Mouse (Mus musculus): ENCODE data around the gene Neurog3. TPM values are rescaled to one million over a fixed set of nuclear protein-coding genes. Genes with fewer than 3 reads are reported as not detected.

Gene Neurog3
- polyA plus RNA-seq, 1 experiment from 2014 or later: 0.35 TPM

GRCm38 (mm10) chr10:62145957-62146356 lies 13.1 kb downstream of the Neurog3 start:
- H3K27me3 ChIP-seq (replicated peaks): peaks cover 56% of the 10 kb centered on the region
- ATAC-seq (ENCODE audit: low FRiP score): peak; percentile 55; the same call in 1 of the 2 replicates
- no peaks in the 10 kb centered on the region for H3K4me1 ChIP-seq
- no peaks in the 10 kb centered on the region for H3K9me3 ChIP-seq (replicated peaks)
- no peak overlapping the region for H3K4me2 ChIP-seq
- no peak overlapping the region for H3K27ac ChIP-seq (replicated peaks)
- no peak overlapping the region for H3K4me3 ChIP-seq (replicated peaks)
- H3K9ac ChIP-seq (replicated peaks): no peak overlapping the region
- 17% methylated on average over 5 of the region's 5 CpGs for WGBS
- no peaks in the 10 kb centered on the region for H3K36me3 ChIP-seq

- H3K4me3 ChIP-seq (replicated peaks): no peak overlapping the region
- H3K9ac ChIP-seq (replicated peaks): no peak overlapping the region
- ATAC-seq (ENCODE audit: low FRiP score): no peak
- H3K4me2 ChIP-seq: no peak overlapping the region
- WGBS: 46% methylated on average over 12 of the region's 12 CpGs
- no peaks in the 10 kb centered on the region for H3K4me1 ChIP-seq
- H3K27ac ChIP-seq (replicated peaks): no peak overlapping the region
- no peaks in the 10 kb centered on the region for H3K36me3 ChIP-seq
- peaks cover 60% of the 10 kb centered on the region for H3K27me3 ChIP-seq (replicated peaks)
- no peaks in the 10 kb centered on the region for H3K9me3 ChIP-seq (replicated peaks)
Observed at GRCm38 (mm10) chr10:62147466-62148248, 14.8 kb downstream of the Neurog3 start.

- no peak overlapping the region for H3K27ac ChIP-seq (replicated peaks)
Observed at GRCm38 (mm10) chr10:62149929-62150328, 17.0 kb downstream of the Neurog3 start.

GRCm38 (mm10) chr10:62162410-62162809 lies 29.5 kb downstream of the Neurog3 start:
- no peak overlapping the region for H3K4me2 ChIP-seq
- peaks cover 17% of the 10 kb centered on the region; the same call in 1 of the 2 replicates for H3K27me3 ChIP-seq (replicated peaks)
- WGBS: 50% methylated on average over 10 of the region's 10 CpGs
- no peak for ATAC-seq (ENCODE audit: low FRiP score)
- no peak overlapping the region for H3K4me3 ChIP-seq (replicated peaks)
- H3K27ac ChIP-seq (replicated peaks): no peak overlapping the region
- no peaks in the 10 kb centered on the region for H3K4me1 ChIP-seq
- H3K9me3 ChIP-seq (replicated peaks): no peaks in the 10 kb centered on the region; the same call in 1 of the 2 replicates
- H3K36me3 ChIP-seq: no peaks in the 10 kb centered on the region
- H3K9ac ChIP-seq (replicated peaks): no peak overlapping the region

More at GRCm38 (mm10) chr10:62149929-62150328, 17.0 kb downstream of the Neurog3 start:
- 10% methylated on average over 7 of the region's 7 CpGs for WGBS
- no peak overlapping the region for H3K4me2 ChIP-seq
- H3K4me3 ChIP-seq (replicated peaks): no peak overlapping the region
- peaks cover 54% of the 10 kb centered on the region for H3K27me3 ChIP-seq (replicated peaks)
- no peaks in the 10 kb centered on the region for H3K36me3 ChIP-seq
- no peak for ATAC-seq (ENCODE audit: low FRiP score)
- H3K9me3 ChIP-seq (replicated peaks): no peaks in the 10 kb centered on the region
- no peak overlapping the region for H3K9ac ChIP-seq (replicated peaks)
- no peaks in the 10 kb centered on the region for H3K4me1 ChIP-seq

GRCm38 (mm10) chr10:62172841-62173553 lies 40.1 kb downstream of the Neurog3 start:
- 7% methylated on average over 9 of the region's 9 CpGs for WGBS
- Histone ChIP-seq H3K4me2 (no peak overlapping the region; the same call in 1 of the 2 replicates), H3K27me3 (replicated peaks) (peaks cover 52% of the 10 kb centered on the region), H3K36me3 (no peaks in the 10 kb centered on the region), H3K4me1 (peaks cover 16% of the 10 kb centered on the region), H3K9me3 (replicated peaks) (no peaks in the 10 kb centered on the region), H3K9ac (replicated peaks) (no peak overlapping the region), H3K4me3 (replicated peaks) (no peak overlapping the region), H3K27ac (replicated peaks) (no peak overlapping the region)
- no peak for ATAC-seq (ENCODE audit: low FRiP score)

- H3K27me3 ChIP-seq (replicated peaks): peaks cover 52% of the 10 kb centered on the region
- peaks cover 16% of the 10 kb centered on the region for H3K4me1 ChIP-seq
- H3K27ac ChIP-seq (replicated peaks): no peak overlapping the region
- WGBS: 19% methylated on average over 9 of the region's 9 CpGs
- no peak overlapping the region for H3K4me3 ChIP-seq (replicated peaks)
- no peak for ATAC-seq (ENCODE audit: low FRiP score)
- no peak overlapping the region for H3K9ac ChIP-seq (replicated peaks)
- no peaks in the 10 kb centered on the region for H3K9me3 ChIP-seq (replicated peaks)
- no peaks in the 10 kb centered on the region for H3K36me3 ChIP-seq
- no peak overlapping the region for H3K4me2 ChIP-seq
Observed at GRCm38 (mm10) chr10:62173941-62174448, 41.1 kb downstream of the Neurog3 start.

GRCm38 (mm10) chr10:62174533-62175313 lies 41.8 kb downstream of the Neurog3 start:
- Histone ChIP-seq H3K4me1 (peaks cover 16% of the 10 kb centered on the region), H3K4me3 (replicated peaks) (no peak overlapping the region), H3K9me3 (replicated peaks) (no peaks in the 10 kb centered on the region), H3K9ac (replicated peaks) (no peak overlapping the region), H3K4me2 (no peak overlapping the region), H3K27me3 (replicated peaks) (peaks cover 51% of the 10 kb centered on the region), H3K36me3 (no peaks in the 10 kb centered on the region), H3K27ac (replicated peaks) (no peak overlapping the region)
- no peak for ATAC-seq (ENCODE audit: low FRiP score)
- WGBS: 27% methylated on average over 15 of the region's 15 CpGs

- H3K27ac ChIP-seq (replicated peaks): no peak overlapping the region
- WGBS: 95% methylated on average over 3 of the region's 3 CpGs
- no peaks in the 10 kb centered on the region for H3K4me1 ChIP-seq
- peaks cover 62% of the 10 kb centered on the region for H3K27me3 ChIP-seq (replicated peaks)
- no peak overlapping the region for H3K9ac ChIP-seq (replicated peaks)
- H3K4me3 ChIP-seq (replicated peaks): no peak overlapping the region
- no peaks in the 10 kb centered on the region for H3K36me3 ChIP-seq
- H3K9me3 ChIP-seq (replicated peaks): no peaks in the 10 kb centered on the region
- ATAC-seq (ENCODE audit: low FRiP score): no peak
- no peak overlapping the region for H3K4me2 ChIP-seq
Observed at GRCm38 (mm10) chr10:62179944-62180343, 47.1 kb downstream of the Neurog3 start.

- 54% methylated on average over 3 of the region's 3 CpGs for WGBS
- H3K27ac ChIP-seq (replicated peaks): no peak overlapping the region
- no peak overlapping the region for H3K9ac ChIP-seq (replicated peaks)
- no peaks in the 10 kb centered on the region for H3K4me1 ChIP-seq
- H3K36me3 ChIP-seq: no peaks in the 10 kb centered on the region
- H3K9me3 ChIP-seq (replicated peaks): no peaks in the 10 kb centered on the region
- no peak overlapping the region for H3K4me2 ChIP-seq
- no peak for ATAC-seq (ENCODE audit: low FRiP score)
- no peak overlapping the region for H3K4me3 ChIP-seq (replicated peaks)
- peaks cover 52% of the 10 kb centered on the region for H3K27me3 ChIP-seq (replicated peaks)
Observed at GRCm38 (mm10) chr10:62181701-62182100, 48.8 kb downstream of the Neurog3 start.

GRCm38 (mm10) chr10:62182471-62183014 lies 49.7 kb downstream of the Neurog3 start:
- 74% methylated on average over 6 of the region's 6 CpGs for WGBS
- Histone ChIP-seq H3K9me3 (replicated peaks) (no peaks in the 10 kb centered on the region), H3K27me3 (replicated peaks) (peaks cover 49% of the 10 kb centered on the region), H3K4me3 (replicated peaks) (no peak overlapping the region), H3K27ac (replicated peaks) (no peak overlapping the region), H3K4me2 (no peak overlapping the region), H3K4me1 (no peaks in the 10 kb centered on the region), H3K36me3 (no peaks in the 10 kb centered on the region), H3K9ac (replicated peaks) (no peak overlapping the region)
- ATAC-seq (ENCODE audit: low FRiP score): no peak

- WGBS: 2% methylated on average over 10 of the region's 10 CpGs
- no peak overlapping the region for H3K4me3 ChIP-seq (replicated peaks)
- H3K4me1 ChIP-seq: no peaks in the 10 kb centered on the region
- H3K9ac ChIP-seq (replicated peaks): no peak overlapping the region
- no peaks in the 10 kb centered on the region for H3K9me3 ChIP-seq (replicated peaks)
- ATAC-seq (ENCODE audit: low FRiP score): peak; percentile 62; the same call in 1 of the 2 replicates
- H3K4me2 ChIP-seq: no peak overlapping the region
- H3K27me3 ChIP-seq (replicated peaks): peaks cover 44% of the 10 kb centered on the region
- H3K27ac ChIP-seq (replicated peaks): no peak overlapping the region
- no peaks in the 10 kb centered on the region for H3K36me3 ChIP-seq
Observed at GRCm38 (mm10) chr10:62183053-62183452, 50.2 kb downstream of the Neurog3 start.

Data from neural tube, embryonic 15.5 days (tissue).